Mouse (Mus musculus) MEL (cell line): ENCODE results near the gene Snrnp48. TPM values are rescaled to one million over a fixed set of nuclear protein-coding genes. Genes with fewer than 3 reads are reported as not detected.

Experiments used
- DNase-seq: peaks from one replicate; pipeline ENCODE4 v3.0.0; 2011; ENCODE audit warnings: low read depth, low spot score
- H3K27ac ChIP-seq: 2 replicates; pipeline ENCODE4 v1.5.1; 2012; ENCODE audit warnings: low read depth, mild to moderate bottlenecking, control low read depth, low read length, moderate library complexity; ENCODE audit not compliant: control insufficient read depth
- H3K27me3 ChIP-seq, 2 experiments: fragments of 150-350 bp in 1 of 2; sonication (generic) in 1 of 2; 2 replicates each; pipeline ENCODE4 v1.6.1; 2012; ENCODE audit warnings: low read length in 2 of 2, mild to moderate bottlenecking in 2 of 2, improper control_type of control experiment in 1 of 2, moderate library complexity in 1 of 2; ENCODE audit not compliant: insufficient read depth in 2 of 2, control insufficient read depth in 1 of 2
- H3K36me3 ChIP-seq, 2 experiments: 2 replicates each; pipeline ENCODE4 v1.6.1; 2012 to 2014; ENCODE audit warnings: low read length in 2 of 2, improper control_type of control experiment in 1 of 2, inconsistent platforms in 1 of 2, mild to moderate bottlenecking in 1 of 2; ENCODE audit not compliant: insufficient read depth in 2 of 2, control insufficient read depth in 1 of 2
- H3K4me1 ChIP-seq, 2 experiments: fragments of 150-350 bp in 1 of 2; sonication (generic) in 1 of 2; 2 replicates each; pipeline ENCODE4 v1.6.1; 2012; ENCODE audit warnings: low read length in 2 of 2, improper control_type of control experiment in 1 of 2, mild to moderate bottlenecking in 1 of 2; ENCODE audit not compliant: insufficient read depth in 2 of 2, control insufficient read depth in 1 of 2
- H3K4me3 ChIP-seq, 2 experiments: fragments of 150-350 bp in 1 of 2; sonication (generic) in 1 of 2; 2 replicates each; pipeline ENCODE4 v1.5.1; 2012; ENCODE audit warnings: low read depth in 2 of 2, low read length in 2 of 2, mild to moderate bottlenecking in 2 of 2, moderate library complexity in 2 of 2, control low read depth in 1 of 2, improper control_type of control experiment in 1 of 2; ENCODE audit not compliant: control insufficient read depth in 1 of 2, insufficient read depth in 1 of 2
- H3K79me2 ChIP-seq: 2 replicates; pipeline ENCODE4 v1.6.1; 2012; ENCODE audit warnings: mild to moderate bottlenecking, low read length, moderate library complexity; ENCODE audit not compliant: control insufficient read depth, poor library complexity, insufficient read depth
- H3K9ac ChIP-seq: 2 replicates; pipeline ENCODE4 v1.6.1; 2012; ENCODE audit warnings: low read depth, mild to moderate bottlenecking, control low read depth, low read length, moderate library complexity; ENCODE audit not compliant: control insufficient read depth, poor library complexity, severe bottlenecking
- H3K9me3 ChIP-seq: fragments of 150-350 bp; sonication (generic); replicated peaks from 2 replicates; pipeline ENCODE4 v1.6.1; 2012; ENCODE audit warnings: mild to moderate bottlenecking, low read length, improper control_type of control experiment, moderate library complexity; ENCODE audit not compliant: insufficient read depth
- BHLHE40 ChIP-seq: IDR thresholded peaks from 2 replicates; pipeline ENCODE4 v1.6.1; 2012; ENCODE audit warnings: low read depth, mild to moderate bottlenecking, inconsistent platforms, low read length, improper control_type of control experiment, borderline replicate concordance
- CHD1 ChIP-seq: IDR thresholded peaks from 2 replicates; pipeline ENCODE4 v1.6.1; 2012; ENCODE audit warnings: low read depth, mild to moderate bottlenecking, inconsistent platforms, low read length, improper control_type of control experiment
- CHD2 ChIP-seq: IDR thresholded peaks from 2 replicates; pipeline ENCODE4 v1.6.1; 2011; ENCODE audit warnings: low read length, improper control_type of control experiment
- E2F4 ChIP-seq: IDR thresholded peaks from 2 replicates; pipeline ENCODE4 v1.6.1; 2011; ENCODE audit warnings: low read depth, low read length, improper control_type of control experiment, borderline replicate concordance
- EP300 ChIP-seq, 2 experiments: IDR thresholded peaks; 2 replicates each; pipeline ENCODE4 v1.6.1; 2011; ENCODE audit warnings: improper control_type of control experiment in 2 of 2, low read length in 2 of 2, low read depth in 1 of 2, mild to moderate bottlenecking in 1 of 2
- ETS1 ChIP-seq: IDR thresholded peaks from 2 replicates; pipeline ENCODE4 v1.6.1; 2012; ENCODE audit warnings: low read depth, mild to moderate bottlenecking, inconsistent platforms, low read length, improper control_type of control experiment, moderate library complexity
- HCFC1 ChIP-seq: IDR thresholded peaks from 2 replicates; pipeline ENCODE4 v1.6.1; 2012; ENCODE audit warnings: low read depth, mild to moderate bottlenecking, inconsistent platforms, low read length, improper control_type of control experiment, moderate library complexity
- JUND ChIP-seq: IDR thresholded peaks from 2 replicates; pipeline ENCODE4 v1.6.1; 2011; ENCODE audit warnings: low read depth, mild to moderate bottlenecking, improper control_type of control experiment, low read length
- MAFK ChIP-seq: IDR thresholded peaks from 2 replicates; pipeline ENCODE4 v1.6.1; 2011; ENCODE audit warnings: low read depth, mild to moderate bottlenecking, low read length, improper control_type of control experiment, borderline replicate concordance
- MAX ChIP-seq: IDR thresholded peaks from 2 replicates; pipeline ENCODE4 v1.6.1; 2011; ENCODE audit warnings: low read length, improper control_type of control experiment
- MEF2A ChIP-seq: IDR thresholded peaks from 2 replicates; pipeline ENCODE4 v1.6.1; 2014; ENCODE audit warnings: low read depth, mild to moderate bottlenecking, inconsistent platforms, low read length, improper control_type of control experiment; ENCODE audit not compliant: poor library complexity, insufficient replicate concordance, severe bottlenecking; ENCODE audit errors: extremely low read depth
- MXI1 ChIP-seq: IDR thresholded peaks from 2 replicates; pipeline ENCODE4 v1.6.1; 2011; ENCODE audit warnings: mild to moderate bottlenecking, low read depth, low read length, improper control_type of control experiment
- NELFE ChIP-seq: IDR thresholded peaks from 2 replicates; pipeline ENCODE4 v1.6.1; 2011; ENCODE audit warnings: low read depth, low read length, improper control_type of control experiment
- NRF1 ChIP-seq: IDR thresholded peaks from 2 replicates; pipeline ENCODE4 v1.6.1; 2014; ENCODE audit warnings: low read depth, mild to moderate bottlenecking, inconsistent platforms, low read length, improper control_type of control experiment, moderate library complexity; ENCODE audit not compliant: poor library complexity, insufficient read depth, severe bottlenecking
- POLR2A ChIP-seq, 2 experiments: IDR thresholded peaks; 2 replicates each; pipeline ENCODE4 v1.6.1; 2011 to 2012; ENCODE audit warnings: low read length in 2 of 2, mild to moderate bottlenecking in 2 of 2, control low read depth in 1 of 2, improper control_type of control experiment in 1 of 2, low read depth in 1 of 2, moderate library complexity in 1 of 2; ENCODE audit not compliant: control insufficient read depth in 1 of 2, insufficient read depth in 1 of 2, poor library complexity in 1 of 2
- POLR2AphosphoS5 ChIP-seq: IDR thresholded peaks from 2 replicates; pipeline ENCODE4 v1.6.1; 2012; ENCODE audit warnings: low read depth, borderline replicate concordance, mild to moderate bottlenecking, inconsistent platforms, low read length, moderate library complexity, mixed read lengths
- RAD21 ChIP-seq: IDR thresholded peaks from 2 replicates; pipeline ENCODE4 v1.6.1; 2011; ENCODE audit warnings: mild to moderate bottlenecking, low read depth, low read length, improper control_type of control experiment
- SIN3A ChIP-seq: IDR thresholded peaks from 2 replicates; pipeline ENCODE4 v1.6.1; 2012; ENCODE audit warnings: low read length, improper control_type of control experiment, inconsistent platforms
- TAL1 ChIP-seq: IDR thresholded peaks from 2 replicates; pipeline ENCODE4 v1.6.1; 2012; ENCODE audit warnings: mild to moderate bottlenecking, inconsistent platforms, low read length, moderate library complexity, mixed read lengths
- TCF12 ChIP-seq: IDR thresholded peaks from 2 replicates; pipeline ENCODE4 v1.6.1; 2014; ENCODE audit warnings: low read depth, mild to moderate bottlenecking, inconsistent platforms, low read length, improper control_type of control experiment, moderate library complexity
- UBTF ChIP-seq: IDR thresholded peaks from 2 replicates; pipeline ENCODE4 v1.6.1; 2012; ENCODE audit warnings: low read depth, mild to moderate bottlenecking, inconsistent platforms, low read length, improper control_type of control experiment, moderate library complexity, borderline replicate concordance; ENCODE audit not compliant: insufficient read depth
- USF2 ChIP-seq, 2 experiments: IDR thresholded peaks; 2 replicates each; pipeline ENCODE4 v1.6.1; 2011 to 2012; ENCODE audit warnings: improper control_type of control experiment in 2 of 2, low read length in 2 of 2, borderline replicate concordance in 1 of 2, inconsistent platforms in 1 of 2, low read depth in 1 of 2, mild to moderate bottlenecking in 1 of 2; ENCODE audit not compliant: insufficient read depth in 1 of 2
- ZC3H11A ChIP-seq: IDR thresholded peaks from 2 replicates; pipeline ENCODE4 v1.6.1; 2012; ENCODE audit warnings: low read depth, mild to moderate bottlenecking, inconsistent platforms, low read length, improper control_type of control experiment
- ZKSCAN1 ChIP-seq: IDR thresholded peaks from 2 replicates; pipeline ENCODE4 v1.6.1; 2012; ENCODE audit warnings: low read depth, mild to moderate bottlenecking, inconsistent platforms, low read length, improper control_type of control experiment, moderate library complexity
- ZMIZ1 ChIP-seq: IDR thresholded peaks from 2 replicates; pipeline ENCODE4 v1.6.1; 2012; ENCODE audit warnings: low read depth, mild to moderate bottlenecking, inconsistent platforms, low read length, improper control_type of control experiment, moderate library complexity
- polyA plus RNA-seq, 2 experiments: library from polyadenylated mRNA; stranded (reverse) in 1 of 2; unstranded in 1 of 2; fragments of >175 nt in 1 of 2; fragments of >200 nt in 1 of 2; gene quantifications; 2 replicates each; pipeline versions ENCODE4 v1.2.1 to v1.2.4; 2012; ENCODE audit warnings: low replicate concordance in 2 of 2, low read depth in 1 of 2; ENCODE audit not compliant: insufficient read length in 2 of 2, insufficient read depth in 1 of 2, missing spikeins in 1 of 2
- total RNA-seq: library from RNA; depleted of rRNA; stranded (reverse); fragments of 300-350 nt; gene quantifications from 2 replicates; pipeline ENCODE4 v1.2.3, GENCODE M21; 2012

Gene Snrnp48
- total and polyA plus RNA-seq, 3 experiments = 60.4 to 134 (median 63.2) TPM

DNA sequence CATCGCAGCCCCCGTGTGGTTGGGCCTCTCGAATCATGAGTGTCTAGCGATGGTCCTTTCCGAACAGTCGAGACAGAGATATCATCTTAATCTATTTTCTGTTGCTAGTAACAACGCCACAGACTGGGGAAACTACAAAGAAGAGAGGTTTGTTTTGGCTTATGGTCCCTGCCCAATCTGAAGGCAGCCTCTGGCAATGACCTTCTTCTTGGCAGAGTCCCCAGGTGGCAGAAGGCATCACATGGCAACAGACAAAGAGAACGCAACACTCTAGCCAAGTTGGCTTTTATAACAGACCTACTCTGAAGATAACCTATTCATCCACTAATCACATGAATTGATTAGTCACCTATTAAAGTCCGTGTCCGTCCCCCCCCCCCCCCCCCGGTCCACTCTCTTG, 39.8 kb upstream of the Snrnp48 start:
- no peaks in the 10 kb centered on the region for H3K36me3 ChIP-seq
- H3K27me3 ChIP-seq = peaks cover 3 to 9% of the 10 kb centered on the region in 2 experiments; a peak in 3 of 4 replicates
- no peak overlapping the region for H3K9ac ChIP-seq
- H3K27ac ChIP-seq = no peak overlapping the region
- no peak for DNase-seq
- no peaks in the 10 kb centered on the region for H3K4me1 ChIP-seq
- no peaks in the 10 kb centered on the region for H3K9me3 ChIP-seq
- H3K79me2 ChIP-seq = no peaks in the 10 kb centered on the region
- no peak overlapping the region for H3K4me3 ChIP-seq
- TF ChIP-seq TCF12 (no peak), MEF2A (no peak), ETS1 (no peak), BHLHE40 (no peak), JUND (no peak), POLR2A (IDR thresholded peaks at IDR 0.05; ENCODE audit: control insufficient read depth in 1 of 2, insufficient read depth in 1 of 2, low read depth in 1 of 2, low read length in 2 of 2, poor library complexity in 1 of 2) (no peak), MAFK (no peak), MXI1 (no peak), ZC3H11A (no peak), RAD21 (no peak), EP300 (IDR thresholded peaks at IDR 0.05; ENCODE audit: low read depth in 1 of 2, low read length in 2 of 2) (no peak), NELFE (no peak), MAX (no peak), E2F4 (no peak), NRF1 (no peak), SIN3A (no peak), UBTF (no peak), ZMIZ1 (no peak), HCFC1 (no peak), CHD2 (no peak)

DNA sequence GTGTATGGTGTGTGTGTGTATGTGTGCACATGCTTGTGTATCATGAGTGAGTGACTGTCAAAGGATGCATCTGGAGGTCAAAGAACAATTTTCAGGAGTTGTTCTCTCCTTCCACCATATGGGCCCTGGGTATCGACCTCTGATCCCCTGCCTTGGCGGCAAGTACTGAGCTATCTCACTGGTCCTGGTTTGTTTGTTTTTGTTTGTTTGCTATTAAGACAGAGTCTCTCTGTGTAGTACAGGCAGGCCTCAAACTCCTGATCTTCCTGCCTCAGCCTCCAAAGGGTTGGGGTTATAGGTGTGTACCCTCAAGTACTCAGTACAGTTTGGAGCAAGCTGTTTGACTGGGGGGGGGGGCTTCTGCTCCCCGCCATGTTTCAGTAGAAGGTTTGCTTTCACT, 37.7 kb upstream of the Snrnp48 start:
- no peak overlapping the region for H3K27ac ChIP-seq
- H3K36me3 ChIP-seq = no peaks in the 10 kb centered on the region
- DNase-seq = no peak
- no peaks in the 10 kb centered on the region for H3K4me1 ChIP-seq
- no peak overlapping the region for H3K4me3 ChIP-seq
- no peaks in the 10 kb centered on the region for H3K79me2 ChIP-seq
- no peaks in the 10 kb centered on the region for H3K9me3 ChIP-seq
- peaks cover 3 to 9% of the 10 kb centered on the region in 2 experiments; a peak in 3 of 4 replicates for H3K27me3 ChIP-seq
- no peak overlapping the region for H3K9ac ChIP-seq
- TF ChIP-seq MEF2A (no peak), ETS1 (no peak), TAL1 (no peak), USF2 (IDR thresholded peaks at IDR 0.05; ENCODE audit: borderline replicate concordance in 1 of 2, insufficient read depth in 1 of 2, low read depth in 1 of 2, low read length in 2 of 2) (no peak), HCFC1 (no peak), UBTF (no peak), POLR2AphosphoS5 (no peak), CHD1 (no peak), ZKSCAN1 (no peak)
